25 mouse cellular contexts compared by ENCODE assay signal in genomic region chr7:101550686-101551485, GRCm38 (mm10). TPM values are rescaled to one million over a fixed set of nuclear protein-coding genes. Genes with fewer than 3 reads are reported as not detected.
DNase-seq lines count a peak whose midpoint lies in the region; ATAC-seq and TF ChIP-seq lines count a peak whose summit lies in the region.
"Had no signal": no experiment of that assay in that cellular context is flagged by ENCODE, and none has a peak within 500 bp of the region (broad histone marks: within the 10 kb centered on the region; RNA-seq: fewer than 3 reads in every experiment).

No protein-coding gene starts in this region.

- 50% methylated on average over 7 of the region's 7 CpGs for WGBS in small intestine, adult 2 months
- 72% methylated on average over 7 of the region's 7 CpGs for WGBS in hindbrain, embryonic 14.5 days

- H3K36me3 ChIP-seq in small intestine, adult 2 months (ENCODE audit: control insufficient read depth, insufficient read depth, low read length), result no peaks in the 10 kb centered on the region
- H3K36me3 ChIP-seq in hindbrain, embryonic 14.5 days (replicated peaks; ENCODE audit: control insufficient read depth, insufficient read depth), result no peaks in the 10 kb centered on the region
- H3K36me3 ChIP-seq: forebrain, embryonic 10.5 days had no signal

- no peak overlapping the region for H3K4me3 ChIP-seq in small intestine, adult 2 months (ENCODE audit: low read depth, low read length)
- H3K4me3 ChIP-seq in hindbrain, embryonic 14.5 days (replicated peaks; ENCODE audit: low read length), result no peak overlapping the region
- H3K4me3 ChIP-seq: forebrain, embryonic 10.5 days; gastrocnemius, adult 2 months had no signal

- DNase-seq in heart, adult 11 months, result peak; percentile 83
- DNase-seq in heart, adult 8-10 months (ENCODE audit: low spot score), result no peak
- DNase-seq in kidney, adult 8-10 months, result no peak
- DNase-seq in hindbrain, embryonic 14.5 days (ENCODE audit: low spot score), result no peak
- no peak for DNase-seq in adrenal gland, postnatal 4 days (ENCODE audit: low spot score in 2 of 2)
- DNase-seq: adrenal gland, postnatal 36 days; cerebellum, postnatal 10 days; embryo, embryonic 11 days; gastrocnemius, adult 2 months; heart, postnatal 4 days; lung, adult 2 months; right cerebral cortex, postnatal 25 days had no signal

- no peaks in the 10 kb centered on the region for H3K4me1 ChIP-seq in small intestine, adult 2 months (ENCODE audit: control insufficient read depth, insufficient read depth, insufficient read length, low read length)
- H3K4me1 ChIP-seq in hindbrain, embryonic 14.5 days (replicated peaks; ENCODE audit: control insufficient read depth, insufficient read depth, low read length), result no peaks in the 10 kb centered on the region

- peak; percentile 22 for ATAC-seq in CD4-positive, CD25-positive, alpha-beta regulatory T cell, adult 4 months
- 0 out of 2 replicates have a peak, but pooled peaks have one; percentile 12 for ATAC-seq in granulocyte monocyte progenitor cell, adult 5-6 weeks (replicated peaks; ENCODE audit: poor library complexity, severe bottlenecking)
- no peak for ATAC-seq in hindbrain, embryonic 14.5 days (ENCODE audit: low FRiP score)
- ATAC-seq: midbrain, embryonic 16.5 days had no signal

- TF ChIP-seq CTCF in small intestine, adult 2 months (IDR thresholded peaks at IDR 0.05; ENCODE audit: extremely low read depth, insufficient read length, insufficient replicate concordance, low read depth, low read length), result no peak

- no peak overlapping the region for H3K9ac ChIP-seq in hindbrain, embryonic 14.5 days

- H3K4me2 ChIP-seq in hindbrain, embryonic 14.5 days (replicated peaks), result no peak overlapping the region

- TF ChIP-seq POLR2A in small intestine, adult 2 months (IDR thresholded peaks at IDR 0.05; ENCODE audit: low read depth, low read length), result no peak

- peak overlapping the region; percentile 54 for H3K27ac ChIP-seq in small intestine, adult 2 months (ENCODE audit: insufficient read depth, low read depth, low read length)
- no peak overlapping the region for H3K27ac ChIP-seq in hindbrain, embryonic 14.5 days
- H3K27ac ChIP-seq: forebrain, embryonic 10.5 days; gastrocnemius, adult 2 months; kidney, postnatal 0 days had no signal

- H3K27me3 ChIP-seq in small intestine, adult 2 months (ENCODE audit: control insufficient read depth, insufficient read depth, low read length), result no peaks in the 10 kb centered on the region
- no peaks in the 10 kb centered on the region for H3K27me3 ChIP-seq in hindbrain, embryonic 14.5 days (ENCODE audit: control insufficient read depth, insufficient read depth, low read length)

- H3K9me3 ChIP-seq in hindbrain, embryonic 14.5 days (ENCODE audit: control insufficient read depth, low read length), result no peaks in the 10 kb centered on the region
- H3K9me3 ChIP-seq: forebrain, embryonic 10.5 days had no signal

RNA-seq across cellular contexts. Expression of gene Art2b, which starts 34.5 kb away (rescaled TPM):
- not detected for total RNA-seq in heart, adult 8-10 months (2022)
- polyA plus RNA-seq in CD4-positive, CD25-positive, alpha-beta regulatory T cell, adult 4 months (2017; shearing (Covaris generic)), result 100 to 1,000 TPM; 144 to 219 TPM
- total RNA-seq in granulocyte monocyte progenitor cell, adult 5-6 weeks (2014; fragmentation: Nextera tagmentation), result not detected in 2 replicates
- not detected in 2 replicates for total RNA-seq in granulocyte monocyte progenitor cell, adult 5-6 weeks (2017)
- 2.5 and 4.1 TPM in 2 replicates for polyA plus RNA-seq in small intestine, adult 2 months (2012; rRNA removed)
- polyA plus RNA-seq in hindbrain, embryonic 14.5 days (2014; fragmentation: Nextera tagmentation; extraction: Ambion mirVana), result not detected in 2 replicates
- under 1 TPM in 1 of 2 experiments, not detected in 1; 0.11 TPM for total RNA-seq in adrenal gland, postnatal 4 days (2021)
- total RNA-seq: adrenal gland, postnatal 36 days; CH12.LX; gastrocnemius, adult 2 months; heart, postnatal 4 days; layer of hippocampus, postnatal 14 days; left cerebral cortex, postnatal 14 days; MEL had no signal
- polyA plus RNA-seq: embryonic facial prominence, embryonic 14.5 days; forebrain, embryonic 10.5 days; heart, embryonic 14.5 days; kidney, postnatal 0 days; limb, embryonic 14.5 days; midbrain, embryonic 16.5 days had no signal
